Mouse (Mus musculus) embryonic stem cell, embryonic (primary cell): ENCODE data around the gene Tulp1.

ENCODE experiments used
- CTCF ChIA-PET, 4 experiments: fragments of 300-600 bp in 2 of 4; fragments of 350-600 bp in 2 of 4; sonication (Branson Sonifier 250); formaldehyde crosslinking; loops; one replicate each; lab custom pipeline; 2022; ENCODE audit warnings: inconsistent platforms in 2 of 4; lab: Charles Lee
- POLR2A ChIA-PET, 4 experiments: fragments of 300-600 bp in 2 of 4; fragments of 350-600 bp in 2 of 4; sonication (Branson Sonifier 250); formaldehyde crosslinking; loops; one replicate each; lab custom pipeline; 2022; ENCODE audit warnings: antibody characterized with exemption in 4 of 4, inconsistent platforms in 1 of 4; lab: Charles Lee

Tulp1 gene

GRCm38 (mm10) chr17:28332915-28333546 is 32.0 kb downstream of the Tulp1 start:
- ChIA-PET CTCF (interaction anchor here in 2 of 4 experiments (0.5 to 0.9 kb wide), 2 partner anchors 35 to 631 kb away, joined by 3 to 14 read pairs; no protein-coding TSS in a partner anchor), POLR2A (interaction anchor here (0.7 to 45.8 kb wide), 27 partner anchors 8 to 195 kb away, joined by 3 to 990 read pairs (median 12); partner anchors contain the start of genes Tead3 (in 2 of the 4), Fance (in 1 of the 4), Ppard (in 1 of the 4) and Rpl10a (in 1 of the 4))

GRCm38 (mm10) chr17:28332113-28332914 is 32.7 kb downstream of the Tulp1 start:
- CTCF ChIA-PET = interaction anchor here (0.6 to 1.8 kb wide), 10 partner anchors 9 to 704 kb away, joined by 3 to 7 read pairs (median 3); no protein-coding TSS in a partner anchor
- POLR2A ChIA-PET = interaction anchor here (0.6 to 45.8 kb wide), 106 partner anchors 7 to 1245 kb away, joined by 3 to 990 read pairs (median 5); partner anchors contain the start of genes Fance (in 3 of the 4), Tead3 (in 3 of the 4), Ppard (in 2 of the 4) and Hmga1 (in 1 of the 4)

DNA sequence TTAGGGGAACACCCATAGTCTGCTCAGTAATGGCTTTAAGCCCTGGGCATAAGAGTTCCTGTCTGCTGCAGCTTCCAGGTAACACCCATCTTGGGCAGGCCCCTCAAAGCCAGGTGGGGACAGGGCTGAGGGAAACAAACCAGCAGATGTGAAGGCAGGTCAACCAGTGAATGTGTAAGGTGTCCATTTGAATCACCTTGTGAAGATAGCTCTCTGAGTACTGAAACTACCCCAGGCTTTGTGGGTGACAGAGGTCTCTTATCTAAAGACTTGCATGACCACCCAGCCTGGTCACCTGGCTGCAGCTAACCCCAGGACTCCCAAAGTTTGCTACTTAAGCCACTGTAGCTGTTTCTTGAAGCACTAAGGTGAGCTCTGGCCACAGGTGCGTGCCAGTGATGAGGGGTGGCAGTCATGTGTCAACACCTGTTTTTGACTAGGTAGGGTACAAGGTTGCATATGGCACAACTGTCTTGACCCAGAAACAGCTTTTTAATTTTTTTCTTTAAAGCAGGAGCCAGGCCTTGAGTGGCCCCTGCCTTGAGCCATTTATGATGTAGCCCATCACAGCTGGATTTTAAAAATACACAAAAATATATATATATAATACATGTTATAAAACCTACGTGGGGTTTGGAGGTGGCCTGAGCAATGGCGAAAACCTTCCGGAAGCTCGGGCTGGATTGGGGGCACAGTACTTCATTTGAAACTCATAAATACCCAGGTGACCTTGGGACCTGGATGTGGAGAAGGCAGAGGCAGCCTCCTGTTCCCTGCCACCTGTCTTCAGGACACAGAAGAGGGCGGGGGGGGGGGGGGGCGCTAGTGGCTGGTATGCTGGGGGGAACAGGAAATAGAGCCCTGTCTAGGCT is 33.5 kb downstream of the Tulp1 start:
- ChIA-PET POLR2A (interaction anchor here (0.5 to 45.8 kb wide), 149 partner anchors 7 to 1244 kb away, joined by 3 to 990 read pairs (median 5); partner anchors contain the start of genes Fance (in 3 of the 4), Tead3 (in 3 of the 4), Tulp1 (in 3 of the 4) and Def6 (in 2 of the 4)), CTCF (interaction anchor here (0.6 to 1.9 kb wide), 15 partner anchors 8 to 703 kb away, joined by 3 to 7 read pairs (median 3); partner anchors contain the start of gene Tead3 (in 1 of the 4))

GRCm38 (mm10) chr17:28330590-28330989 is 34.4 kb downstream of the Tulp1 start:
- ChIA-PET POLR2A (interaction anchor here (0.5 to 45.8 kb wide), 111 partner anchors 6 to 1302 kb away, joined by 3 to 990 read pairs (median 6); partner anchors contain the start of genes Tead3 (in 4 of the 4), Fance (in 3 of the 4), Def6 (in 2 of the 4) and Ppard (in 2 of the 4)), CTCF (interaction anchor here in 2 of 4 experiments (0.8 to 1.9 kb wide), 8 partner anchors 11 to 101 kb away, joined by 3 to 7 read pairs (median 6); partner anchors contain the start of gene Tead3 (in 1 of the 2))

DNA sequence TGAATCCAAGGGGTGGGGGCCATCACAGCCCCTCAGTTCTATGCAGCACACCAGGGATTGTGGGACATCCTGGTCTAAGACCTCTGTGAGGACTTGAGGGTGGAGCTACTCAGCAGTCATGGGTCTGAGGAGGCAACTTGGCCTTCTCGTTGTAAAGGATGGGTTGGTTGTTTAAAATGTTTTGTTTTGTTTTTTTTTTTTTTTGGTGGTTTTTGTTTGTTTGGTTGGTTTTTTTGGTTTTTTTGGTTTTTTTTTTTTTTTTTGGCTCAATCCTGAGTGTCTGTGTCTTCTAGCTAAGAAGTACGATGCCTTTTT is 34.8 kb downstream of the Tulp1 start:
- POLR2A ChIA-PET = interaction anchor here (0.6 to 45.8 kb wide), 102 partner anchors 6 to 1302 kb away, joined by 3 to 990 read pairs (median 6); partner anchors contain the start of genes Tead3 (in 4 of the 4), Fance (in 3 of the 4), Def6 (in 2 of the 4) and Tulp1 (in 2 of the 4)
- CTCF ChIA-PET = interaction anchor here (0.6 to 1.9 kb wide), 11 partner anchors 13 to 117 kb away, joined by 3 to 20 read pairs (median 4); partner anchors contain the start of gene Tead3 (in 1 of the 4)

GRCm38 (mm10) chr17:28329503-28330231 is 35.4 kb downstream of the Tulp1 start:
- POLR2A ChIA-PET = interaction anchor here (0.5 to 45.8 kb wide), 96 partner anchors 5 to 1127 kb away, joined by 3 to 990 read pairs (median 5); partner anchors contain the start of genes Tead3 (in 4 of the 4), Fance (in 3 of the 4), Def6 (in 2 of the 4) and Tulp1 (in 2 of the 4)
- CTCF ChIA-PET = interaction anchor here (0.6 to 1.9 kb wide), 12 partner anchors 13 to 117 kb away, joined by 3 to 20 read pairs (median 4); partner anchors contain the start of gene Tead3 (in 1 of the 4)

DNA sequence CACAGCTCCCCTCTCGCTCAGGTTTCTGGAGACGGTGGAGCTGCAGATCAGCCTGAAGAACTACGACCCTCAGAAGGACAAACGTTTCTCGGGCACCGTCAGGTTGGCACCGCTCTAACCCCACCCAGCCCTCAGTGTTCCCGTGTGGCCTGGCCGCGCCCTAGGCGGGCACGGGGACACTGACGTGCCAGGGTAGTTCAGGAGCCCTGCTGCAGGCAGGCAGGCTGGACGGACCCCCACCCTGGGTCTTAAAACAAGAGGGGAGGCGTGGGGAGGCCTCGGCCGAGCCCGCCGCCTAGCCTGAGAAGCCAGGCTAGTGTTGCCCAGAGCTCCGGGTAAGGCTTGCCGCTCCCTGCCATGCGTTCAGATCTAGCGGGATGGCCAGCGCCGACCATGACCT is 36.1 kb downstream of the Tulp1 start:
- ChIA-PET POLR2A (interaction anchor here in 3 of 4 experiments (0.7 to 45.8 kb wide), 62 partner anchors 5 to 775 kb away, joined by 3 to 990 read pairs (median 4); partner anchors contain the start of genes Fance (in 3 of the 3), Tead3 (in 3 of the 3), Def6 (in 2 of the 3) and Tulp1 (in 2 of the 3)), CTCF (interaction anchor here in 2 of 4 experiments (0.7 to 1.4 kb wide), 5 partner anchors 22 to 203 kb away, joined by 3 to 4 read pairs (median 3); partner anchors contain the start of gene Tead3 (in 1 of the 2))

DNA sequence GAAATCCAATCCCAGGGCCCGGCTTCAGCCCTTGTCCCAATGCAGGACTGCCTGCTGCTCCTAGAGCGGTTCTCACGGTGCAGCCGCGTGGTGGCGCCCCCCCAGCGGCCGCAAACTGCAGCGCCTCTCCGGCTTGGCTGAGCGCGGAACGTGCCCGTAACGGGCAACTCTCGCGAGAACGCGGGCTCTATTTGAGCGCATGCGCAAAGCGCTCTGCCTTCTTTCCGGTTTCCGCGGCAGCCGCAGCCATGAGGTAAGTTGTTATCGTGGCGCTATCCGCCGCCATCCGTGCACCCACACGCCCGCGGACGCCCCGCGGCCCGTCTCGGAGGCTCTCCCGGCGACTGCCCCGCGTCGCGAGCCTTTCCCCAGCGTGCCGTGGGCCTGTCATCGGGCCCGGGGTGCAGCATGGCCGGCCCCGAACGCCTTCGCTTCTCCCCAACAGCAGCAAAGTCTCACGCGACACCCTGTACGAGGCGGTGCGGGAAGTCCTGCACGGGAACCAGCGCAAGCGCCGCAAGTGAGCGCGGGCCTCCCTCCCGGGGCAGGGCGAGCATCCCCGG is 36.6 kb downstream of the Tulp1 start, which contains the start of gene Rpl10a:
Gene Rpl10a, plus strand, starts transcription at position 106 of the 563 bp plus-strand sequence.
- POLR2A ChIA-PET = interaction anchor here (0.7 to 45.8 kb wide), 51 partner anchors 4 to 774 kb away, joined by 3 to 990 read pairs (median 5); partner anchors contain the start of genes Tead3 (in 3 of the 4), Fance (in 2 of the 4), Tulp1 (in 2 of the 4) and Def6 (in 1 of the 4)
- CTCF ChIA-PET = interaction anchor here in 1 of 4 experiments (1.0 to 1.4 kb wide), 3 partner anchors 23 to 204 kb away, joined by 3 to 7 read pairs (median 3); partner anchors contain the start of genes Def6 and Tead3

DNA sequence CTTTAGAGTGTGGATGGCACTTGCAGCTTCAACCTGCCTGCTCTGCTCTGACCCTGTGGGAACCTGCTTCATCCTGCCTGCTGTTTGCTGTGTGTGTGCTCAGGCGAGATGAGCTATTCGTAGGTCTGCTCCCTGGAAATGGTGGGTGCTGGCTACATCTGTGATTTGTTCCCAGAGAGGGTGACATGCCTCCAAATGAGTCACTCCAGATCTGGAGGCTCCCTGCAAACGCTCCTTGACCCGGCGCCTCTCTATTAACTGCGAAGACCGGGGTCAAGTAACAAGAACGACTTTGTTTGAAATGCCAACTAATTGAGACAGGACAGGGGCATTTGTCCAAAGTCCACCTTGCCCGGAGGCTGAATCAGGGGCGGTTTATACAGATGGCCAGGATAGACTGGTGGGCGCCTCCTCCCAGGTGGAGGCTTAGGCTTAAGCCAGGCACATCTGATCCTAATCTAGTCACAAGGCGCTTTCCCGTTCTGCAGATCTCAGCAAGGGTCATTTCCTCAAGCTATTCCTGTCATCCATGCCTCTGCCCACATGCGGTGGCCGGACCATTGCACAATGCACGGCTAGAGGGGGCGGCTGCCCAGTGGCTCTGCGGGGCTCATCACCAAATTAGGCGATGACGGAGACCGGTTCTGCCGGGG is 37.2 kb downstream of the Tulp1 start:
- CTCF ChIA-PET = interaction anchor here in 3 of 4 experiments (0.6 to 1.7 kb wide), 7 partner anchors 9 to 120 kb away, joined by 3 to 7 read pairs (median 5); partner anchors contain the start of genes Def6 (in 1 of the 3), Fance (in 1 of the 3) and Tead3 (in 1 of the 3)

DNA sequence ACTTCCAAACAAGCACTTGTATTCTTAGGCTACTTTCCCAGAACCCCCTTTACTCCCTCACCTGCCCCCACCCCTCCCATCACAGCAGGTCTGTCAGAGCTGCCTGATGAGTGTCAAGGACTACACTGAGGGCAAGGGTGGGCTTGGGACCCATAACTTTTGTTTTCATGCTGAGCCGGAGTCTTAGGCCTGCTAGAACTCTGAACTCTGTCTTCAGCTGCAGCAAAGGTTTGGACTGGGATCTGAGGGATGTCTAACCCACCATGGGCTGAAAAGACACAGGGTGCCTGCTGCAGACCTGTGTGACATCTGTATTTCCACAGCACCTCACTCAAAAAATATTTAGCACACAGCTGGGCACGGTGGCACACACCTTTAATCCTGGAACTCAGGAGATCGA is 38.1 kb downstream of the Tulp1 start:
- ChIA-PET CTCF (interaction anchor here in 3 of 4 experiments (0.6 to 1.7 kb wide), 8 partner anchors 10 to 234 kb away, joined by 3 to 7 read pairs (median 4); partner anchors contain the start of gene Def6 (in 1 of the 3)), POLR2A (interaction anchor here (0.5 to 45.8 kb wide), 30 partner anchors 3 to 262 kb away, joined by 3 to 990 read pairs (median 4); partner anchors contain the start of genes Fance (in 3 of the 4), Def6 (in 1 of the 4), Rpl10a (in 1 of the 4) and Tead3 (in 1 of the 4))

More for the DNA sequence above, 37.2 kb downstream of the Tulp1 start:
- POLR2A ChIA-PET = interaction anchor here (0.5 to 45.8 kb wide), 36 partner anchors 4 to 261 kb away, joined by 3 to 990 read pairs (median 4); partner anchors contain the start of genes Fance (in 3 of the 4), Def6 (in 1 of the 4), Ppard (in 1 of the 4) and Rpl10a (in 1 of the 4)

DNA sequence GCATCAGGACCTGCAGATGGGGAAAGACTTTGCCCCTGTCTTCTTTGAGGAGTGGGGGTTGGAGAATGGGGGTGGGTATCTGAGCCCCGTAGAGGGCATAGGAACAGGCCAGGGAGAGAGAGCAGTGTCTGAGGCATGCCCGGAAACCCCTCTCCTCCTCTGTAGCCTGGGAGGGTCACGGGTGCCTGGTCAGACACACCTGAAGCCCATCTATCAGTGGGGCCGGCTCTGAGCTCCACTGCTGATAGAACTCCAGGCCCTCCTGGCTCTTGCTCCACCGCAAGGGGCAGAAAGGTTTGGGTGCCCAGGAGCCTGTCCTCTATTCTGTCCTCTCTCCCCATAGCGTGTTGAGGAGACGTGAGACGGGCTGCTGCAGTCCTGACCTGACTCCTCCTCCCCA is 39.3 kb downstream of the Tulp1 start:
- ChIA-PET CTCF (interaction anchor here in 2 of 4 experiments (0.5 to 1.4 kb wide), 6 partner anchors 9 to 752 kb away, joined by 3 to 4 read pairs (median 4); partner anchors contain the start of gene Def6 (in 1 of the 2)), POLR2A (interaction anchor here in 3 of 4 experiments (0.6 to 45.8 kb wide), 9 partner anchors 2 to 100 kb away, joined by 3 to 990 read pairs (median 4); partner anchors contain the start of genes Fance (in 3 of the 3), Tead3 (in 2 of the 3), Rpl10a (in 1 of the 3) and Tulp1 (in 1 of the 3))

- POLR2A ChIA-PET = interaction anchor here (0.7 to 45.8 kb wide), 20 partner anchors 0 to 1351 kb away, joined by 3 to 990 read pairs (median 4); partner anchors contain the start of genes Fance (in 2 of the 4), Tead3 (in 2 of the 4), Ppard (in 1 of the 4) and Rpl10a (in 1 of the 4)
- CTCF ChIA-PET = interaction anchor here (0.6 to 2.2 kb wide), 15 partner anchors 8 to 228 kb away, joined by 3 to 10 read pairs (median 4); no protein-coding TSS in a partner anchor
These were observed 40.6 kb downstream of the Tulp1 start for GRCm38 (mm10) chr17:28324416-28324815.

GRCm38 (mm10) chr17:28323786-28324185 is 41.2 kb downstream of the Tulp1 start:
- ChIA-PET CTCF (interaction anchor here (0.6 to 2.2 kb wide), 17 partner anchors 8 to 600 kb away, joined by 3 to 10 read pairs (median 3); no protein-coding TSS in a partner anchor), POLR2A (interaction anchor here (0.7 to 45.8 kb wide), 32 partner anchors 0 to 1350 kb away, joined by 3 to 990 read pairs (median 4); partner anchors contain the start of genes Fance (in 3 of the 4), Tead3 (in 2 of the 4), Def6 (in 1 of the 4) and Ppard (in 1 of the 4))
